Comparison of ENCODE assay signal across 8 mouse cellular contexts in the genomic region with DNA sequence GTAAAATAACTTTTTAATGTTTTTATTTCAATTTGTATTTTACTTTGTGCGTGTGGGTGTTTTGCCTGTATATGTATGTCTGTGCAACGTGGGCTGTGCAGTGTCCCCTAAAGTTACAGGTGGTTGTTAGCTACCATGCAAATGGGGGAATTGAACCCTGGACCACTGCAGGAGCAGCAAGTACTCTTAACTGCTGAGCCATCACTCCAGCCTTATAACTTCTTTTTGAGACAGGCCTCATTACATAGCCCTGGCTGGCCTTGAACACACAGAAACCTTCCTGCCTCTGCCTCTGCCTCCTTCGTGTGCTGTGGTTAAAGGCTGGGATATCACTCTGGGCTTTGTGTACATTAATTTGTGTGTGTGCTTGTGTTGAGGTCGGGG. TPM values are rescaled to one million over a fixed set of nuclear protein-coding genes. Genes with fewer than 3 reads are reported as not detected.
DNase-seq lines count a peak whose midpoint lies in the region; ATAC-seq and TF ChIP-seq lines count a peak whose summit lies in the region.

No protein-coding gene starts in this region.

- intact Hi-C loops in heart, postnatal 10 days (cut with DNase I): loop anchor here (2.0 to 5.0 kb wide), 2 partner anchors 51 to 118 kb away; a partner anchor contains a TSS
- intact Hi-C loops in left cerebral cortex, postnatal 4 days (cut with DNase I): no loop called here

- H3K4me1 ChIP-seq in heart, postnatal 0 days (ENCODE audit: control insufficient read depth, insufficient read depth): peaks cover 17% of the 10 kb centered on the region
- peaks cover 14% of the 10 kb centered on the region; the same call in 1 of the 2 replicates for H3K4me1 ChIP-seq in forebrain, postnatal 0 days (ENCODE audit: insufficient read depth)
- peaks cover 9% of the 10 kb centered on the region for H3K4me1 ChIP-seq in midbrain, embryonic 11.5 days (ENCODE audit: control insufficient read depth, insufficient read depth, low read length)

- peak overlapping the region; percentile 85 for H3K4me3 ChIP-seq in heart, postnatal 0 days (ENCODE audit: low read depth, low read length)
- H3K4me3 ChIP-seq in forebrain, postnatal 0 days (ENCODE audit: low read depth, low read length): peak overlapping the region; percentile 82
- H3K4me3 ChIP-seq in midbrain, embryonic 11.5 days (ENCODE audit: low read depth, low read length): peak overlapping the region; percentile 91

- H3K9ac ChIP-seq in heart, postnatal 0 days (replicated peaks; ENCODE audit: low read depth, low read length): peak overlapping the region; percentile 94
- no peak overlapping the region for H3K9ac ChIP-seq in forebrain, postnatal 0 days
- H3K9ac ChIP-seq in midbrain, embryonic 11.5 days (ENCODE audit: low read length): peak overlapping the region; percentile 98

- H3K4me2 ChIP-seq in heart, postnatal 0 days (ENCODE audit: low read depth, low read length): peak overlapping the region; percentile 67
- H3K4me2 ChIP-seq in forebrain, postnatal 0 days (ENCODE audit: low read depth): peak overlapping the region; percentile 76
- peak overlapping the region; percentile 80 for H3K4me2 ChIP-seq in midbrain, embryonic 11.5 days

- peak overlapping the region; percentile 97 for H3K27ac ChIP-seq in heart, postnatal 0 days (ENCODE audit: low read depth)
- H3K27ac ChIP-seq in forebrain, postnatal 0 days (ENCODE audit: low read depth, low read length): no peak overlapping the region
- no peak overlapping the region for H3K27ac ChIP-seq in midbrain, embryonic 11.5 days (ENCODE audit: low read depth, low read length)

- peaks cover 20% of the 10 kb centered on the region; the same call in 1 of the 2 replicates for H3K36me3 ChIP-seq in heart, postnatal 0 days (replicated peaks; ENCODE audit: control insufficient read depth, insufficient read depth, low read length)
- no peaks in the 10 kb centered on the region for H3K36me3 ChIP-seq in forebrain, postnatal 0 days (ENCODE audit: insufficient read depth)
- H3K36me3 ChIP-seq in midbrain, embryonic 11.5 days (ENCODE audit: control insufficient read depth, insufficient read depth, low read length): no peaks in the 10 kb centered on the region; the same call in 1 of the 2 replicates

- H3K9me3 ChIP-seq in heart, postnatal 0 days (replicated peaks; ENCODE audit: control insufficient read depth, low read length): no peaks in the 10 kb centered on the region
- H3K9me3 ChIP-seq in forebrain, postnatal 0 days (ENCODE audit: low read length): no peaks in the 10 kb centered on the region
- H3K9me3 ChIP-seq in midbrain, embryonic 11.5 days (ENCODE audit: control insufficient read depth, low read length): no peaks in the 10 kb centered on the region; the same call in 1 of the 2 replicates

- TF ChIP-seq CTCF in heart, postnatal 0 days (IDR thresholded peaks at IDR 0.05; ENCODE audit: low read depth): no peak
- TF ChIP-seq CTCF in forebrain, postnatal 0 days (IDR thresholded peaks at IDR 0.05; ENCODE audit: low read depth): no peak

- ATAC-seq in heart, postnatal 0 days (ENCODE audit: insufficient read depth, low read depth): no peak
- no peak for ATAC-seq in forebrain, postnatal 0 days
- no peak; the same call in 1 of the 2 replicates for ATAC-seq in midbrain, embryonic 11.5 days (ENCODE audit: low FRiP score)
- ATAC-seq in granulocyte monocyte progenitor cell, adult 5-6 weeks (replicated peaks; ENCODE audit: poor library complexity, severe bottlenecking): no peak

- DNase-seq in heart, postnatal 0 days (ENCODE audit: low spot score): no peak
- DNase-seq in heart, postnatal 10 days: no peak
- DNase-seq in R1 (ENCODE audit: low read depth, low spot score): peak; percentile 48
- DNase-seq in forebrain, postnatal 0 days: no peak
- no peak for DNase-seq in midbrain, embryonic 11.5 days (ENCODE audit: low spot score, missing footprints)
- DNase-seq in layer of hippocampus, adult 18-20 months (ENCODE audit: low spot score in 2 of 2): no peak
- no peak for DNase-seq in left cerebral cortex, postnatal 4 days

- TF ChIP-seq EP300 in heart, postnatal 0 days (IDR thresholded peaks at IDR 0.05; ENCODE audit: low read depth): 0 out of 2 replicates have a peak, but pooled peaks have one; percentile 7

- H3K27me3 ChIP-seq in heart, postnatal 0 days (ENCODE audit: control insufficient read depth, insufficient read depth, low read length): peaks cover 20% of the 10 kb centered on the region
- peaks cover 7% of the 10 kb centered on the region for H3K27me3 ChIP-seq in forebrain, postnatal 0 days (ENCODE audit: insufficient read depth, low read length)
- peaks cover 20% of the 10 kb centered on the region for H3K27me3 ChIP-seq in midbrain, embryonic 11.5 days (ENCODE audit: control insufficient read depth, insufficient read depth, low read length)

- WGBS in heart, postnatal 0 days: 39% methylated on average over 4 of the region's 4 CpGs
- 29% methylated on average over 4 of the region's 4 CpGs for WGBS in forebrain, postnatal 0 days
- WGBS in midbrain, embryonic 11.5 days: 48% methylated on average over 4 of the region's 4 CpGs

RNA-seq across cellular contexts. Expression of a gene that starts 0.3 kb away (rescaled TPM):
- 67.9 and 79.0 TPM in 2 replicates for total RNA-seq in heart, postnatal 0 days (2014; rRNA removed; ENCODE audit: low replicate concordance)
- 42.7 and 45.7 TPM in 2 replicates for polyA plus RNA-seq in heart, postnatal 0 days (2015; fragmentation: Nextera tagmentation; extraction: Ambion mirVana)
- total RNA-seq in heart, postnatal 10 days (2021): 10 to 100 TPM; 38.5 to 39.5 TPM
- total RNA-seq in forebrain, postnatal 0 days (2014; rRNA removed): 68.9 and 72.7 TPM in 2 replicates
- polyA plus RNA-seq in forebrain, postnatal 0 days (2015; fragmentation: Nextera tagmentation; extraction: Ambion mirVana): 60.0 and 67.0 TPM in 2 replicates
- 20.0 and 26.3 TPM in 2 replicates for polyA plus RNA-seq in midbrain, embryonic 11.5 days (2014; fragmentation: Nextera tagmentation; extraction: Ambion mirVana)
- total RNA-seq in layer of hippocampus, adult 18-20 months (2021): 10 to 100 TPM; 58.3 to 61.5 TPM
- total RNA-seq in left cerebral cortex, postnatal 4 days (2021): 10 to 100 TPM; 49.0 to 50.8 TPM
- 28.8 TPM in 2 replicates for total RNA-seq in granulocyte monocyte progenitor cell, adult 5-6 weeks (2014; fragmentation: Nextera tagmentation)
- 31.9 and 33.5 TPM in 2 replicates for total RNA-seq in granulocyte monocyte progenitor cell, adult 5-6 weeks (2017)

RNA-seq across cellular contexts. Expression of a gene that starts 8.8 kb away (rescaled TPM):
- total RNA-seq in heart, postnatal 0 days (2014; rRNA removed; ENCODE audit: low replicate concordance): not detected in 2 replicates
- 0.10 and 0.15 TPM in 2 replicates for polyA plus RNA-seq in heart, postnatal 0 days (2015; fragmentation: Nextera tagmentation; extraction: Ambion mirVana)
- total RNA-seq in heart, postnatal 10 days (2021): under 1 TPM; 0.41 to 0.50 TPM
- total RNA-seq in forebrain, postnatal 0 days (2014; rRNA removed): 2.7 and 2.8 TPM in 2 replicates
- 1.9 and 2.3 TPM in 2 replicates for polyA plus RNA-seq in forebrain, postnatal 0 days (2015; fragmentation: Nextera tagmentation; extraction: Ambion mirVana)
- 0.19 and 0.21 TPM in 2 replicates for polyA plus RNA-seq in midbrain, embryonic 11.5 days (2014; fragmentation: Nextera tagmentation; extraction: Ambion mirVana)
- 10 to 100 TPM; 13.5 to 14.5 TPM for total RNA-seq in layer of hippocampus, adult 18-20 months (2021)
- total RNA-seq in left cerebral cortex, postnatal 4 days (2021): 1 to 10 TPM; 2.5 to 2.8 TPM
- not detected in 2 replicates for total RNA-seq in granulocyte monocyte progenitor cell, adult 5-6 weeks (2014; fragmentation: Nextera tagmentation)
- 0.21 and 0.56 TPM in 2 replicates for total RNA-seq in granulocyte monocyte progenitor cell, adult 5-6 weeks (2017)

RNA-seq across cellular contexts. Expression of a gene that starts 25.6 kb away (rescaled TPM):
- total RNA-seq in heart, postnatal 0 days (2014; rRNA removed; ENCODE audit: low replicate concordance): 41.2 and 67.4 TPM in 2 replicates
- polyA plus RNA-seq in heart, postnatal 0 days (2015; fragmentation: Nextera tagmentation; extraction: Ambion mirVana): 53.6 and 56.1 TPM in 2 replicates
- 10 to 100 TPM; 67.6 to 69.6 TPM for total RNA-seq in heart, postnatal 10 days (2021)
- total RNA-seq in forebrain, postnatal 0 days (2014; rRNA removed): 18.7 and 19.5 TPM in 2 replicates
- polyA plus RNA-seq in forebrain, postnatal 0 days (2015; fragmentation: Nextera tagmentation; extraction: Ambion mirVana): 19.9 and 26.4 TPM in 2 replicates
- 37.2 and 45.8 TPM in 2 replicates for polyA plus RNA-seq in midbrain, embryonic 11.5 days (2014; fragmentation: Nextera tagmentation; extraction: Ambion mirVana)
- total RNA-seq in layer of hippocampus, adult 18-20 months (2021): 10 to 100 TPM; 43.6 to 50.9 TPM
- 10 to 100 TPM; 26.3 to 31.0 TPM for total RNA-seq in left cerebral cortex, postnatal 4 days (2021)
- total RNA-seq in granulocyte monocyte progenitor cell, adult 5-6 weeks (2014; fragmentation: Nextera tagmentation): 6.4 and 8.9 TPM in 2 replicates
- total RNA-seq in granulocyte monocyte progenitor cell, adult 5-6 weeks (2017): 5.5 and 5.9 TPM in 2 replicates

RNA-seq across cellular contexts. Expression of a gene that starts 48.3 kb away (rescaled TPM):
- 7.0 and 16.3 TPM in 2 replicates for total RNA-seq in heart, postnatal 0 days (2014; rRNA removed; ENCODE audit: low replicate concordance)
- 5.9 and 9.1 TPM in 2 replicates for polyA plus RNA-seq in heart, postnatal 0 days (2015; fragmentation: Nextera tagmentation; extraction: Ambion mirVana)
- total RNA-seq in heart, postnatal 10 days (2021): 10 to 100 TPM; 18.9 to 19.7 TPM
- total RNA-seq in forebrain, postnatal 0 days (2014; rRNA removed): 27.6 and 28.1 TPM in 2 replicates
- 7.1 and 11.9 TPM in 2 replicates for polyA plus RNA-seq in forebrain, postnatal 0 days (2015; fragmentation: Nextera tagmentation; extraction: Ambion mirVana)
- 13.2 and 16.3 TPM in 2 replicates for polyA plus RNA-seq in midbrain, embryonic 11.5 days (2014; fragmentation: Nextera tagmentation; extraction: Ambion mirVana)
- 10 to 100 TPM; 39.7 to 46.9 TPM for total RNA-seq in layer of hippocampus, adult 18-20 months (2021)
- total RNA-seq in left cerebral cortex, postnatal 4 days (2021): 10 to 100 TPM; 46.7 to 49.2 TPM
- total RNA-seq in granulocyte monocyte progenitor cell, adult 5-6 weeks (2014; fragmentation: Nextera tagmentation): 50.9 and 56.3 TPM in 2 replicates
- total RNA-seq in granulocyte monocyte progenitor cell, adult 5-6 weeks (2017): 59.5 and 86.0 TPM in 2 replicates

RNA-seq across cellular contexts. Expression of a gene that starts 51.8 kb away (rescaled TPM):
- 67.4 and 103 TPM in 2 replicates for total RNA-seq in heart, postnatal 0 days (2014; rRNA removed; ENCODE audit: low replicate concordance)
- polyA plus RNA-seq in heart, postnatal 0 days (2015; fragmentation: Nextera tagmentation; extraction: Ambion mirVana): 65.8 and 67.5 TPM in 2 replicates
- 10 to 100 TPM; 24.5 to 25.3 TPM for total RNA-seq in heart, postnatal 10 days (2021)
- total RNA-seq in forebrain, postnatal 0 days (2014; rRNA removed): 65.1 and 69.4 TPM in 2 replicates
- 104 and 118 TPM in 2 replicates for polyA plus RNA-seq in forebrain, postnatal 0 days (2015; fragmentation: Nextera tagmentation; extraction: Ambion mirVana)
- polyA plus RNA-seq in midbrain, embryonic 11.5 days (2014; fragmentation: Nextera tagmentation; extraction: Ambion mirVana): 70.6 and 71.9 TPM in 2 replicates
- 10 to 100 TPM; 53.7 to 56.7 TPM for total RNA-seq in layer of hippocampus, adult 18-20 months (2021)
- 10 to 100 TPM; 58.3 to 63.6 TPM for total RNA-seq in left cerebral cortex, postnatal 4 days (2021)
- 11.0 and 12.9 TPM in 2 replicates for total RNA-seq in granulocyte monocyte progenitor cell, adult 5-6 weeks (2014; fragmentation: Nextera tagmentation)
- total RNA-seq in granulocyte monocyte progenitor cell, adult 5-6 weeks (2017): 15.4 and 16.7 TPM in 2 replicates
